Mouse (Mus musculus) G1E (cell line): ENCODE measurements around the gene Irf2. TPM values are rescaled to one million over a fixed set of nuclear protein-coding genes. Genes with fewer than 3 reads are reported as not detected.

ENCODE experiments used
- ATAC-seq: 2 replicates; pipeline ENCODE4 v1.8.0; 2016; ENCODE audit warnings: mild to moderate bottlenecking; ENCODE audit not compliant: insufficient number of reproducible peaks, poor library complexity, low FRiP score, severe bottlenecking; ENCODE audit errors: extremely low read depth
- DNase-seq: peaks from one replicate; pipeline ENCODE4 v3.0.0; 2012; ENCODE audit warnings: low spot score
- H3K27me3 ChIP-seq: 2 replicates; pipeline ENCODE4 v1.6.1; 2012; ENCODE audit warnings: mild to moderate bottlenecking, low read length, inconsistent platforms; ENCODE audit not compliant: insufficient read depth
- H3K36me3 ChIP-seq: replicated peaks from 2 replicates; pipeline ENCODE3; 2012; ENCODE audit warnings: mild to moderate bottlenecking, inconsistent platforms
- H3K4me1 ChIP-seq: 2 replicates; pipeline ENCODE4 v1.6.1; 2012; ENCODE audit warnings: low read depth, low read length, inconsistent platforms, mixed read lengths; ENCODE audit not compliant: insufficient read depth
- H3K4me3 ChIP-seq: 2 replicates; pipeline ENCODE4 v1.5.1; 2012; ENCODE audit warnings: low read depth, mild to moderate bottlenecking, inconsistent platforms, low read length, moderate library complexity, mixed read lengths
- H3K9me3 ChIP-seq: replicated peaks from 2 replicates; pipeline ENCODE4 v1.6.1; 2012; ENCODE audit warnings: inconsistent platforms
- CTCF ChIP-seq: IDR thresholded peaks from 2 replicates; pipeline ENCODE4 v1.5.1; 2012; ENCODE audit warnings: low read depth, low read length, inconsistent platforms, mixed read lengths
- GATA1 ChIP-seq: IDR thresholded peaks from 2 replicates; pipeline ENCODE4 v1.6.1; 2012; ENCODE audit warnings: borderline replicate concordance, low read length, inconsistent platforms, mixed read lengths
- GATA2 ChIP-seq: IDR thresholded peaks from 2 replicates; pipeline ENCODE4 v1.6.1; 2012; ENCODE audit warnings: low read depth, low read length, inconsistent platforms, borderline replicate concordance
- POLR2AphosphoS5 ChIP-seq: IDR thresholded peaks from 2 replicates; pipeline ENCODE4 v1.6.1; 2012; ENCODE audit warnings: low read depth, low read length, inconsistent platforms; ENCODE audit not compliant: insufficient replicate concordance
- TAL1 ChIP-seq: conservative IDR thresholded peaks from 2 replicates; pipeline ENCODE4 v1.6.1; 2012; ENCODE audit warnings: low read depth, low read length, inconsistent platforms, mixed read lengths
- polyA plus RNA-seq: library from polyadenylated mRNA; stranded (reverse); fragments of >175 nt; gene quantifications from 2 replicates; pipeline ENCODE4 v1.2.3, GENCODE M21; 2012
- total RNA-seq, 2 experiments: library from RNA; stranded (forward) in 1 of 2; stranded (reverse) in 1 of 2; fragments of 200-1000 nt in 1 of 2; fragments of >200 nt in 1 of 2; fragmentation: Nextera tagmentation in 1 of 2; gene quantifications; 2 replicates each; pipeline ENCODE4 v1.2.3; 2014 to 2017

Gene Irf2
- total and polyA plus RNA-seq, 3 experiments, result 13.4 to 111 (median 16.3) TPM

GRCm38 (mm10) chr8:46713844-46714243 is 25.7 kb upstream of the Irf2 start:
- Histone ChIP-seq H3K4me3 (no peak overlapping the region), H3K36me3 (no peaks in the 10 kb centered on the region), H3K4me1 (peaks cover 10% of the 10 kb centered on the region), H3K27me3 (peaks cover 16% of the 10 kb centered on the region), H3K9me3 (no peaks in the 10 kb centered on the region)
- ATAC-seq (no peak), DNase-seq (no peak)
- TF ChIP-seq GATA1 (no peak), CTCF (no peak), GATA2 (no peak), POLR2AphosphoS5 (no peak)

- Histone ChIP-seq H3K36me3 (no peaks in the 10 kb centered on the region), H3K4me3 (no peak overlapping the region), H3K4me1 (peaks cover 12% of the 10 kb centered on the region), H3K9me3 (no peaks in the 10 kb centered on the region), H3K27me3 (peaks cover 19% of the 10 kb centered on the region)
- DNase-seq (no peak), ATAC-seq (no peak)
- no peak for TF ChIP-seq GATA2
- no peak for TF ChIP-seq TAL1
- TF ChIP-seq POLR2AphosphoS5, result no peak
- no peak for TF ChIP-seq CTCF
- TF ChIP-seq GATA1, result no peak
Observed at GRCm38 (mm10) chr8:46714400-46714799, 25.1 kb upstream of the Irf2 start.

- no peak overlapping the region for H3K4me3 ChIP-seq
- TF ChIP-seq TAL1 (no peak), GATA1 (no peak), CTCF (no peak), POLR2AphosphoS5 (no peak), GATA2 (no peak)
- H3K36me3 ChIP-seq, result no peaks in the 10 kb centered on the region
- H3K9me3 ChIP-seq, result no peaks in the 10 kb centered on the region
- peaks cover 20% of the 10 kb centered on the region for H3K27me3 ChIP-seq
- ATAC-seq (no peak), DNase-seq (no peak)
- peaks cover 20% of the 10 kb centered on the region for H3K4me1 ChIP-seq
Observed at GRCm38 (mm10) chr8:46716477-46716876, 23.1 kb upstream of the Irf2 start.

GRCm38 (mm10) chr8:46717170-46717569 is 22.4 kb upstream of the Irf2 start:
- Histone ChIP-seq H3K4me3 (no peak overlapping the region), H3K27me3 (peaks cover 19% of the 10 kb centered on the region; the same call in 1 of the 2 replicates), H3K36me3 (no peaks in the 10 kb centered on the region), H3K9me3 (no peaks in the 10 kb centered on the region), H3K4me1 (peaks cover 27% of the 10 kb centered on the region)
- ATAC-seq (no peak), DNase-seq (no peak)
- no peak for TF ChIP-seq TAL1

- peaks cover 20% of the 10 kb centered on the region; the same call in 1 of the 2 replicates for H3K27me3 ChIP-seq
- H3K9me3 ChIP-seq, result no peaks in the 10 kb centered on the region
- ATAC-seq, result no peak
- peaks cover 27% of the 10 kb centered on the region for H3K4me1 ChIP-seq
- H3K4me3 ChIP-seq, result no peak overlapping the region
- TF ChIP-seq POLR2AphosphoS5, result no peak
- TF ChIP-seq TAL1, result no peak
- TF ChIP-seq CTCF, result no peak
- TF ChIP-seq GATA1, result no peak
- TF ChIP-seq GATA2, result no peak
- no peaks in the 10 kb centered on the region for H3K36me3 ChIP-seq
- DNase-seq, result no peak
Observed at GRCm38 (mm10) chr8:46718301-46718700, 21.2 kb upstream of the Irf2 start.

GRCm38 (mm10) chr8:46718747-46719146 is 20.8 kb upstream of the Irf2 start:
- Histone ChIP-seq H3K4me1 (peaks cover 27% of the 10 kb centered on the region), H3K4me3 (no peak overlapping the region), H3K27me3 (peaks cover 20% of the 10 kb centered on the region; the same call in 1 of the 2 replicates), H3K9me3 (no peaks in the 10 kb centered on the region), H3K36me3 (no peaks in the 10 kb centered on the region)
- DNase-seq (no peak), ATAC-seq (no peak)
- no peak for TF ChIP-seq GATA2
- TF ChIP-seq TAL1, result no peak
- no peak for TF ChIP-seq CTCF
- no peak for TF ChIP-seq GATA1
- no peak for TF ChIP-seq POLR2AphosphoS5

GRCm38 (mm10) chr8:46720656-46721055 is 18.9 kb upstream of the Irf2 start:
- ATAC-seq, result no peak
- Histone ChIP-seq H3K9me3 (no peaks in the 10 kb centered on the region), H3K36me3 (no peaks in the 10 kb centered on the region)

More at GRCm38 (mm10) chr8:46720656-46721055, 18.9 kb upstream of the Irf2 start:
- TF ChIP-seq GATA1 (no peak), GATA2 (no peak), TAL1 (0 out of 2 replicates have a peak, but pooled peaks have one; percentile 22)
- no peak overlapping the region for H3K4me3 ChIP-seq
- H3K4me1 ChIP-seq, result peaks cover 24% of the 10 kb centered on the region
- H3K27me3 ChIP-seq, result peaks cover 17% of the 10 kb centered on the region; the same call in 1 of the 2 replicates
- no peak for DNase-seq
